Mouse (Mus musculus) testis, adult 2 months (tissue): ENCODE results near the gene Msh5.

ENCODE experiments used
- CTCF ChIP-seq: fragments of 200-500 bp; IDR thresholded peaks from 2 replicates; pipeline ENCODE4 v1.5.1; 2012; ENCODE audit warnings: low read depth, mild to moderate bottlenecking, inconsistent platforms, low read length, moderate library complexity; ENCODE audit not compliant: control insufficient read depth, insufficient read depth, insufficient replicate concordance
- POLR2A ChIP-seq: fragments of 200-500 bp; IDR thresholded peaks from 2 replicates; pipeline ENCODE4 v1.6.1; 2012; ENCODE audit warnings: low read depth, mild to moderate bottlenecking, inconsistent platforms, low read length, moderate library complexity; ENCODE audit not compliant: control insufficient read depth

GRCm38 (mm10) chr17:35007387-35007991, 39.1 kb downstream of the Msh5 start:
- TF ChIP-seq POLR2A (no peak), CTCF (no peak)
